Mouse (Mus musculus): ENCODE data around the gene Wdr48.

Wdr48 gene

DNA sequence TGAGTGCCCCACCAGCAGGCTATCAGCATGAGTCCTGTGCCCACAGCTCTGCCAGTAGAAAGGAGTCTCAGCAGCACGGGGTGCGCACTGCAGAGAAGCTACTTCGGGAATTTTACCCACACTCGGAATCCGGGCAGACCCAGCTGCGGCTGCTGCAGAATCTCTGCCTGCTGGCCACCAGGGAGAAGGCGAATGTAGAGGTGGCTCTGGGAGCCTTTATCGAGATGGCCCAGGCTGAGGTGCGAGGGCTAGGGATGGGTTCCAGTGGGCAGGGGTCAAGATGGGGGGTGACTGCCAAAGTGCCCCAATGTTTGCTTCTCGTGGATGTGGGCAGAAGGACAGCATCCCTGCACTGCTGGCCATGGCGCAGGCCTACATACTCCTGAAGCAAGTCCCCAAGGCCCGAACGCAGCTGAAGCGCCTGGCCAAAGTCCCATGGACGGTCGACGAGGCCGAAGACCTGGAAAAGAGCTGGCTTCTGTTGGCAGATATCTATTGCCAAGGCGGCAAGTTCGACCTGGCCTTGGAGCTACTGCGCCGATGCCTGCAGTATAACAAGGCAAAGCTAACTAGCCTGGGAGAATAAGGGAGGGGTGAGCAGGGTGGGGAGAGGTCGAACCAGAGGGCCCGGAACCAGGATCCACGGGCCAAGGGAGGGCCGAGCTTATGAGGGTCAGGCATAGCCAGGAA, 71.7 kb downstream of the Wdr48 start:
- no peak for DNase-seq (ENCODE audit: extremely low read depth, insufficient read length, low spot score)

DNA sequence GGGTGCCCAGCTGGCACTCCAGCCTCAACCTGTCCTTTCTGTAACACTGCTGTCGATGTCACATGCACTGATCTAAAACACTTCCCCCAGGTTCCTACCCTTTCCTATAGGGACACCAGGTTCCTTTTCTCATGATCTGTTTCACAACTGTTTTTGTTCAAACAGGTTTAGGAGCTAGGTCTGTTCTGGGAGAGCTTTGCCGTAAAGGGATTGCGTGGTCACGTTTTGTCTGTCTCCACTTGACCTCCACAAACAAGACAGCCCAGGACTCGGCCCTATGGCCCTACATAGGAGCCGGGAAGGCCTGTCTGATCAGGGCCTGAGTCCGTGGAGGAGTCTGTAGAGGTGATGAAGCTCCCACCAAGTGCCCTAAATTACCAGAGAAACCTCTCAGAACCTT, 75.1 kb downstream of the Wdr48 start:
- DNase-seq (ENCODE audit: extremely low read depth, insufficient read length, low spot score), result no peak

DNA sequence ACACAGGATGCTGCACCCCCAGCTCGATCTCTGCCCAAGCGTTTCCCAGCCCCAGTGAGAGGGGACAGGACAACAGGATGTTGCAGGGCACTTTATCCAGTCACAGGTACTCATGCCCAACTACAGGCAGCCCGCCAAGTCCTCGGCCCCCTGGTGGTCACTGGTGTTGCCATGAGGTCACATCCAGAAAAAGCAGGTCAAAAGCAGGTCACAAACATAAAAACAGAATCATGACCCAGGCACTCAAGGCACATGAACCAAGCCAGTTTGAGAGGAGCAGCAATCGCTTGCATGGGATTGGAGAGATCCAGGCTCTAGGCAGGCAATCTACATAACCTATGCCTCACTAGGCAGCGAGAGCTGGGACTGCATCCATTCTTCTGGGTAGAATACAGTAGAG, 75.5 kb downstream of the Wdr48 start:
- no peak for DNase-seq (ENCODE audit: extremely low read depth, insufficient read length, low spot score)

DNA sequence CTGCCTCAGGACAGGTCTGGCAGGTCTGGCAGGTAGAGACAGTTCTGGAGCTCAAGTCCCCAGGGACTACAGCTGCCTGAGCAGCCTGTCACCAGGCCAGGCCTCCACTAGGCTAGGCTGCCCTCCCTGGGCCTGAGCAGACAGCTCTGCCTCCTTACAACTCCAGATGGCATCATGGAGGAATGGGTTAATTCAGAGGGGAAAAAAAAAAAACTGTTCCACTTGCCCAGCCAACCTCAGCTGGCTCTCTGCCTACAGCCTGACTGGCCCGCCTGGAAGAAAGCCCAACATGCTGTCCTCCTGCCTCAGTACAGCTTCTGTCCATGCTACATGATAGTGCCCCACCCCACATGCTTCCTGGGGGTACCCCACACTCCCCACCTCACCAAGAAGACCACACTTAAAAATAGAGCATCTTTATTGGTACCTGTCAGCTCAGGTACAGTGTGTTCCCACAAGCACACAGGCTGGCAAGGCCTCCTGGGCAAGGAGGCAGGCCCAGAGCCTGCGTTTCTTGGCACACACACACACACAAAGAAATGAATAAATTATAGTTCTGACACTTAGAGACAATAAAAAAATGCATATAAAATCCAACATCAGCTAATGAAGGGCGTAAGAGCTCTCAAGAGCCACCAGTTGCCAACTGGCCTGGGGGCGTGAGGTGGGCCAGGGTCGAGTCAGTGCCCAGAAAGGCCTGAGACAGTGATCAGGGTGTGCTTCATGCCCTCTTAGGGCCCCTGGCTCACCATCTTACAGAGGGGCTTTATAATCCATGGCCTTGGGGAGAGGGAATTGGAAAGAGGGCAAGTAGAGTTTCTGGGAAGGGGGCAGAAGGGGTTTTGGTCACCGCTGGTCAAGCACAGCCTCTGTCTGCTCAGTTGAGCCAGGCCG, 76.3 kb downstream of the Wdr48 start:
- peak; percentile 51 for DNase-seq (ENCODE audit: extremely low read depth, insufficient read length, low spot score)

DNA sequence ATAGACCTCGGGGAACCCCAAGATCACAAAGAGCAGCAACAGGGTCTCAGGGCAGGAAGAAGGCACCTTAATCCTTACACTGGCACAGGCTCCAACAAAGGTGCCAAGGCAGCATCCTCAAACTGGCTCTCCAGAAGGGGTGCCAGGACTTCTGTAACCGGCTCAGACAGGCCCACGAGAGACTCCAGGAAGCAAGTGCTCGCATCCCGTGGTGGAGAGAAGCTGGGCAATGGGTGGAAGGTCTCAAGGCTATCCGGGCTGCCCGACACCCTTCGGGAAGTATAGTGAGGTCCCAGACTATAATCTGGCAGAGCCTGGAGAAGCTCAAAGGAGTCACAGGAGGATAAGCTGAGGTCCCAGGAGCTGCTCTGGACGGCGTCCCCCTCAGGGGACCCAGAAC, 77.5 kb downstream of the Wdr48 start:
- no peak for DNase-seq (ENCODE audit: extremely low read depth, insufficient read length, low spot score)

DNA sequence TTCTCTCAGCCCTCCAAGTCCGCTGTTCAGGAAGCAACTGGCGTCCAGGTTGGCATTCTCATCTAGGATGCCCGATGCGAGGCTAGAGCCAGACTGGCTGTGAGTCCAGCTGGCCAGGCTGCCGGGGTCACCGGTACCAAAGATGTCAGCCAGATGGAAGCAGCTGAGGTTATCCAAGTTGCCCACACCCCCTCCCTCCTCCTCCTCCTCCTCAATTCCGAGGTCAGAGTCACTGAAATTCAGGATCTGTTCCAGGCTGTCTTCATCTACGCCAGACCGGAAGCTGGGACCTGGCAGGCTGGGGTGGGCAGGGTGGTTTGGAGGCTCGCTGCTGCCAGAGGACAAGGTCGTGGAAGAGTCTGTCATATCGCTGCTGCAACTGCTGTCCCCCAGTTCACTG, 77.9 kb downstream of the Wdr48 start:
- DNase-seq (ENCODE audit: extremely low read depth, insufficient read length, low spot score), result no peak

DNA sequence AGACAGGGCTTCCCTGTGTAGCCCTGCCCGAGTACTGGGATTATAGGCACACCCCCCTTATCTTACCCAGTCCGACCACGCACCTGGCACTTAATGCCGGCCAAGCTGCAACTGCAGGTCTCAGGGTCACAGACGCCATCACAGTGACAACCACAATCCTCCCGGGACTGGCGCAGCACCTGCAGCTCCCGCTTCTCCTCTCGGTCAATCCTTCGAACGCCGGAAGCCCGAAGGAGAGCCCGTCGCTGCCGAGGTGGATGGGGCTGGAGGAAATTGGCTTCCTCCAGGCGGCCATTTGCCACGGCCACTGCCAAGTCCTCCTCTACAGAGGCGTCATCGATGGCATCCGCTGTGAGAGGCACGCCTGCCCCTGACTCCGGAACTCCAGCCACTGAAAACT, 78.6 kb downstream of the Wdr48 start:
- DNase-seq (ENCODE audit: extremely low read depth, insufficient read length, low spot score), result no peak

DNA sequence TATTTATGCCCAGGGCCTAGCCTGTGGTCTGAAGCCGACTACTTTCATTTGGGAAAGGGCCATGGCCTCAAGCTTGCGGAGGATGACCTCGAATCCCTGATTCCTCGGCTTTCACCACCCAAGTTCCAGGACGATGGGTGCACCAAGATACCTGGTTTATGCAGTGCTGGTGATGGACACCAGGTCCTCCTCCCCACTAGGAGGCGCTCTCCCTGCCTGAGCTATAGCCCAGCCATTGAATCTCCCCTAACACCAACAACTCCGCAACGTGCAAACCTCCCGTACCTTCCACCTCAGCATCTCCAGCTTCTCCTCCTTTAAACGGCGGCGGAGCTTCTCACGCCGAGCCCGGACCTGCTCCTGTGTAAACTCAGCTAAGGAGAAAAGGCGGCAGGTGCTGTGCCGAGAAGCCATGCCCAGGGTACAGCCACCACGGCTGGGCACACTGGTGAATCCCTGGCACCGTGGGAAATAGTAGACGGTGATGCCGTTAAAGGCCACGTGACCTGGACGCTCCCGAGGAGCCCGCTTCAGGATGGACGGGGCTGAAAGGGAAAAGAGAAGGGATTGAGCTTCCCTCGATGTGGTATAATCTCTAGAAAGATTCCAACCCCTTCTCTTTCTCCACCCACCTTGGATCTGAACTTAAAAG, 79.3 kb downstream of the Wdr48 start:
- DNase-seq (ENCODE audit: extremely low read depth, insufficient read length, low spot score), result no peak

DNA sequence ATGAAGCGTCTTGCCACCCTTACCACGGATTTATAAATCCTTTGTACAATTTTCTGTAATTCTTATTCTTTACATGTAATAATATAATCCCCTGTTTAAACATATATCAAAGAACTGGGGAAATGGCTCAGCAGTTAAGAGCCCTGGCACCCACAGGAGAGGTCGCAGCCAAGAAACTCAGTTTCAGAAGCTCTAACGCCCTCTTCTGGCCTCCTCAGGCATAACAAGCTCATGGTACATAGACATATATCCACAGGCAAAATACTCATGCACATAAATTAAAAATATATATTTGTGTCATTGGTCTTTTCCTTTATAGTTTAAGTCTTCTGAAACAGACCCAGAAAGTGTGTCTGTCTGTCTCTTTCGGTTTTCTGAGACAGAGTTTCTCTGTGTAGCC, 79.9 kb downstream of the Wdr48 start:
- no peak for DNase-seq (ENCODE audit: extremely low read depth, insufficient read length, low spot score)

DNA sequence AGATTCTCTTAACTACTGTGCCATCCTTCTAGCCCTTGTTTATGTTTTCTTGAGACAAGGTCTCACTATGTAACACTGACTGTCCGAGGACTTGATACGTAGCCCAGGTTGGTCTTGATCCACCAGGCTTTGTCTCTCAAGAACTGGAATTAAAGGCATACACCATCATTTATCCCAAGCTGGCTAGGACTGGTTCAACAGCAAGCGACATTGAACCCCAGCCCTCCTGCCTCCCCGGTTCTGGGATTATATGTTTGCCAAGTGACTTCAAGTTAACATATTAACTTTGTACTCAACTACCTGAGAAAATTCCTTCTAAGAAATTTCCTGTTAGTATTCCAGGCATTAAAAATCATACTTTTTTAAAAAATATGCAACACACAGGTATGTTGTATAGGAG, 80.6 kb downstream of the Wdr48 start:
- no peak for DNase-seq (ENCODE audit: extremely low read depth, insufficient read length, low spot score)

Measured in 3134 (cell line).